Mouse (Mus musculus) adrenal gland, postnatal 36 days (tissue): ENCODE results near the gene Dgkd. TPM values are rescaled to one million over a fixed set of nuclear protein-coding genes. Genes with fewer than 3 reads are reported as not detected.

Experiments
- DNase-seq, 2 experiments: peaks; one replicate each; pipeline ENCODE4 v3.0.0; 2021; ENCODE audit warnings: mixed read lengths in 1 of 2
- total RNA-seq, 2 experiments: library from RNA; stranded (reverse); gene quantifications; 2 replicates each; pipeline ENCODE4 v1.2.3; 2021

Dgkd gene
- total RNA-seq, 2 experiments from 2014 or later = 66.0 to 74.1 TPM

GRCm38 (mm10) chr1:87881726-87882125, 28.6 kb downstream of the Dgkd start:
- DNase-seq = no peak

GRCm38 (mm10) chr1:87882554-87882953, 29.5 kb downstream of the Dgkd start:
- DNase-seq = no peak

GRCm38 (mm10) chr1:87890960-87891359, 37.9 kb downstream of the Dgkd start:
- no peak for DNase-seq

GRCm38 (mm10) chr1:87891634-87892033, 38.5 kb downstream of the Dgkd start:
- no peak for DNase-seq

- DNase-seq = no peak
These were observed 39.4 kb downstream of the Dgkd start for GRCm38 (mm10) chr1:87892499-87892898.

- DNase-seq = no peak
These were observed 40.3 kb downstream of the Dgkd start for GRCm38 (mm10) chr1:87893414-87893813.

- DNase-seq = no peak
These were observed 43.8 kb downstream of the Dgkd start for GRCm38 (mm10) chr1:87896921-87897320.

- no peak for DNase-seq
These were observed 46.6 kb downstream of the Dgkd start for GRCm38 (mm10) chr1:87899701-87900100.

GRCm38 (mm10) chr1:87900979-87901378, 47.9 kb downstream of the Dgkd start:
- peak; percentile 52 to 58 for DNase-seq

- no peak for DNase-seq
These were observed 49.1 kb downstream of the Dgkd start for GRCm38 (mm10) chr1:87902186-87902585.

GRCm38 (mm10) chr1:87906361-87906956, 53.4 kb downstream of the Dgkd start:
- DNase-seq = peak; percentile 13 to 15

- no peak for DNase-seq
These were observed 54.9 kb downstream of the Dgkd start for GRCm38 (mm10) chr1:87908006-87908405.

GRCm38 (mm10) chr1:87908736-87909135, 55.6 kb downstream of the Dgkd start:
- DNase-seq = no peak

GRCm38 (mm10) chr1:87909565-87909964, 56.5 kb downstream of the Dgkd start:
- DNase-seq = no peak

- no peak for DNase-seq
These were observed 57.3 kb downstream of the Dgkd start for GRCm38 (mm10) chr1:87910428-87910827.

GRCm38 (mm10) chr1:87913356-87913755, 60.3 kb downstream of the Dgkd start:
- no peak for DNase-seq

GRCm38 (mm10) chr1:87917361-87917760, 64.3 kb downstream of the Dgkd start:
- DNase-seq = no peak

- no peak for DNase-seq
These were observed 65.0 kb downstream of the Dgkd start for GRCm38 (mm10) chr1:87918061-87918460.

GRCm38 (mm10) chr1:87920056-87920614, 67.0 kb downstream of the Dgkd start:
- no peak for DNase-seq

- peak; percentile 31 to 77 for DNase-seq
These were observed 69.6 kb downstream of the Dgkd start for GRCm38 (mm10) chr1:87922666-87923065.

- no peak for DNase-seq
These were observed 71.8 kb downstream of the Dgkd start for GRCm38 (mm10) chr1:87924888-87925287.

- DNase-seq = peak; percentile 66 to 75
These were observed 76.6 kb downstream of the Dgkd start for GRCm38 (mm10) chr1:87929730-87930129.

- DNase-seq = no peak
These were observed 80.0 kb downstream of the Dgkd start for GRCm38 (mm10) chr1:87933051-87933450.

- no peak for DNase-seq
These were observed 82.0 kb downstream of the Dgkd start for GRCm38 (mm10) chr1:87935095-87935494.
